Mouse (Mus musculus): ENCODE data around the gene Tbl1x. TPM values are rescaled to one million over a fixed set of nuclear protein-coding genes. Genes with fewer than 3 reads are reported as not detected.
A peak's percentile ranks its signal among the peaks of the same experiment; 100 is the strongest.

Tbl1x gene
- 10 to 100 TPM; 50.2 to 51.0 TPM for total RNA-seq (2021)
- long read RNA-seq, experiment 1, full-length matches to known transcripts: 12 of 25 reads
- long read RNA-seq, experiment 1, partial matches to known transcripts: 2 of 25 reads
- long read RNA-seq, experiment 1, other reads (novel, unspliced or antisense): 11 of 25 reads
- long read RNA-seq, experiment 2, full-length matches to known transcripts: 7 of 14 reads
- long read RNA-seq, experiment 2, partial matches to known transcripts: 4 of 14 reads
- long read RNA-seq, experiment 2, other reads (novel, unspliced or antisense): 3 of 14 reads

DNA sequence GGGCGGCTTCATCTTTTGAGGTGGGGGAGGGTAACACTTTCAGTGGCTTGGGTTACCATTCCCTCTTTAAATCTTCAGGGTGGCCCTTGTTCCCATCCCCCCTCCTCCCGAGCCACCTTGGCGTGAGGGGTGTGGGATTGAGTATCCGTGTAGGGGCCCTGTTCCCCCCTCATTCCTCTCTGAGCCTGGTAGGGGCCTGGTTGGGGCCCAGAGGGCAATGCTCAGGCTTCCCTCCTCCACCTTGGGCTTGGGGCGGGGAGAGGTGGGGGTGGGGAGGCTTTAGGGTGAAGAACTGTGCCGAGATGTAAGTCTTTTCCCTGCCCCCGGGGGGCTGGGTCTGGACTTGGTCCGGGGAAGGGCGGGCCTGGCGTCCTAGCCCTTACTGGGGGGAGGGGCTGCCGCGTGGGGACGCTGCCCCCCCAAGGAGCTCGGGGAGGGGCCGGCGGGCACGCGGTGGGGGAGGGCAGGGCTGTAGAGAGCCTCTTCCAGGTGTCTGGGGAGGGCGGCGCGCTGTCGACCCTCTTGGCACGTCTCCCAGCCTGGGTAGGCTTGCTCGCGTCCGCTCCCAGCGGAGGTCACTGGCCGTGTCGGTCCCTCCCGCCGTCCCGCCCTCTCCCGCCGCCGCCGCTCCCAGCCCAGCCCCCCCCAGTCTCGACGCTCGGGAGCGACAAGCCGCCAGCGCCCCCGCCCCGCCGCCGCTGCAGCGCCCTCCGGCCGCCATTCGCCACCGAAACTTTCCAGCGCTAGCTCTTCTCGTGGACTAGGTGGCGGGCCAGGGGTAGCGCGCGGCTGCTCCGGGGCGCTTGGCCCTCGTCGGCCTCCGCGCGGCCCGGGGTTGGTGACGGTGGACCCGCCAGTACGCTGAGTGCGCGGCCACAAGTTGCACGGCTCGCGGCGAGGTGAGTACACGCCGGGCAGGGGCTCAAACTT is at the start of gene Tbl1x:
Gene Tbl1x (plus strand): TSS at position 643 of the 930 bp plus-strand sequence.
- DNase-seq (ENCODE audit: low spot score in 2 of 2): peak; percentile 38 to 58
- intact Hi-C loops (cut with DNase I): loop anchor here (2.0 to 5.0 kb wide), 2 partner anchors 78 to 127 kb away; no protein-coding TSS in a partner anchor

DNA sequence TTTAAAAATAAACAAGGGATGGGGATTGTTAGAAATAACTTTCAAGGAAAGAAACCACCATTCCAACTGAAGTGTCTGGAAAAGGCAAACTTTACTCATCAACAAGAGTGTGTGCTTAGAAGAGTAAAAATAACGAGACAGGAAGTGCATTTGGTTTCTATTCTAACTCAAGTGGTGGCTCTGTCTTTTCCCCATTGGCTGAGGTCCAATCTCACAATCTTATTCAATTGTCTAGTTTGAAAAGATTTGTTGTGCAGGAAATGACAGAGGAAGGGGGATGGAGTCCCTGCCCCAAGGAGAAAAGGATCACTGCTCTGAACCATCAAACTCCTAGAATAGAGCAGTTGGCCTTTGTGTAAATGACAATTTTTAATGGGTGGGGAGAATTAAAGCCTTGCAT is 41.6 kb upstream of the Tbl1x start:
- no peak for DNase-seq (ENCODE audit: low spot score in 2 of 2)
- intact Hi-C loops (cut with DNase I): no loop called here

DNA sequence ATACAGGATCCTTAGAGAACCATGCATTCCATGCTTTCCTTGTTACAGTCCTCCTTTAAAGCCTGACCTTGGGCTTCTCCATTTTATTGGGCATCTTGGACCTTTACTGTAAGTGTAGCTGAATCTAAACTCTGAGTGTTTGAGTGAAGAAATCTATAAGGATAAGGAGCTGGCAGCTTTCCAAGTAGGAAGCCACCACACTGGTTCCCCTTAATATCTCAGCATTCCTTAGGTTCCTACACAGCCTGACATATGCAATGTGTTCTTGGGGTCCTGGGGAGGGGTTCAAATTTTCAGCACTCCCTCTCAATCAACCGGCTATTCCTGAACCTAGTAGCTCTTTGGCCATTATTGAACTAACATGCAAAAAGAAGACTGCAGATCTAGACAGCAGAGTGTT is 38.0 kb upstream of the Tbl1x start:
- DNase-seq (ENCODE audit: low spot score in 2 of 2): no peak
- intact Hi-C loops (cut with DNase I): no loop called here

DNA sequence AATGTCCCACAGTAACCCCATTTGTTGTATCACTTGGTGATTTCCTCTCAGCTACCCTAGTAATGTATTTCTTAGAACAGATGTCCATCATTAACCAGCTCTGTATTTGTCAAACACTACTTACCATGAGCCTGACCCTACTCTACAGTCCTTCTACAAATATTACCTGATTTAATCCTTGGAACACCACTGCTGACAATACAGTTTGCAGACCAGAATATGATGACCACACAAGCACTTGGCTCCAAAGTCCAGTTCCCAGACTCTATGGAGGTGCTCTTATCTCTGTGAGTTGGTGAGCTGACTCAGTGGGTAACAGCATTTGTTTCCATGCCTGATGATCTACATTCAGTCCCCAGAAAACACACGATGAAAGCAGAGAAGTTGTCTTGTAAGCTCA is 37.3 kb upstream of the Tbl1x start:
- no peak for DNase-seq (ENCODE audit: low spot score in 2 of 2)
- intact Hi-C loops (cut with DNase I): no loop called here

DNA sequence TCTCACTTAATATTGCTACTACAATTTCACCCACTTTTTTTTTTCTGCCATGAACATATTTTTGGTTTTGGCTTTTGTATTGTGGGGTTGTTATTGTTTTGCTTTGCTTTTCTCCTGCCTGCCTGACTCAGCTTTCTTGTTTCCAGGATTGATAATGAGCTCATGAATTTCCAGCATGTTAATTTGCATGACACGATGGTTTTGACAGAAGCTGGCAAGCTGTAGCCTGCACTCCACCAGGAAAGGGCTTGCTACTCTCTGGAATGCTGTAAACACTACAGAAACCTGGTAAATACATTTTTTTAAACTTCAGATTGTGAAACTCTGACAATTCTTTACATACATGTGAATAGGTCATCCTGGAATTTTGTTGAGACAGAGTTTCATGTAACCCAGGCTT is 36.3 kb upstream of the Tbl1x start:
- intact Hi-C loops (cut with DNase I): no loop called here
- DNase-seq (ENCODE audit: low spot score in 2 of 2): no peak

DNA sequence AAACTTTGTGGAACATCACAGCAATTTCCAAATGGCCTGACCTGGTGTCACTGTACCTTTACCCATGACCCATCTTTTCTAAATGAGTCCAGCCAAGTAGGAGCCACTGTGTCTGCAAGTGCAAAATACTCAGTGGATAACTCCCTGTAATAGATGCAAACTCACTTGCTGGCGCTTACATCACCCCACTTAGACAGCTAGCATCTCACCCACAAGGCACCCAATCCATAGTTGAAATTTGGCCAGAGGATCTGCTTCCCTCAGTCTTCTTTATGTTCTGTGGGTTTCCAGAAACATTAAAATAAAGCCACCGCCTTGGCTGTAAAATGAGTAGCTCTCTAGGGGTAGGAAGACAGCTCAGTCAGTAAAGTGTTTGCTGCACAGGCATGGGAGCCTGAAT is 33.3 kb upstream of the Tbl1x start:
- intact Hi-C loops (cut with DNase I): no loop called here
- no peak for DNase-seq (ENCODE audit: low spot score in 2 of 2)

DNA sequence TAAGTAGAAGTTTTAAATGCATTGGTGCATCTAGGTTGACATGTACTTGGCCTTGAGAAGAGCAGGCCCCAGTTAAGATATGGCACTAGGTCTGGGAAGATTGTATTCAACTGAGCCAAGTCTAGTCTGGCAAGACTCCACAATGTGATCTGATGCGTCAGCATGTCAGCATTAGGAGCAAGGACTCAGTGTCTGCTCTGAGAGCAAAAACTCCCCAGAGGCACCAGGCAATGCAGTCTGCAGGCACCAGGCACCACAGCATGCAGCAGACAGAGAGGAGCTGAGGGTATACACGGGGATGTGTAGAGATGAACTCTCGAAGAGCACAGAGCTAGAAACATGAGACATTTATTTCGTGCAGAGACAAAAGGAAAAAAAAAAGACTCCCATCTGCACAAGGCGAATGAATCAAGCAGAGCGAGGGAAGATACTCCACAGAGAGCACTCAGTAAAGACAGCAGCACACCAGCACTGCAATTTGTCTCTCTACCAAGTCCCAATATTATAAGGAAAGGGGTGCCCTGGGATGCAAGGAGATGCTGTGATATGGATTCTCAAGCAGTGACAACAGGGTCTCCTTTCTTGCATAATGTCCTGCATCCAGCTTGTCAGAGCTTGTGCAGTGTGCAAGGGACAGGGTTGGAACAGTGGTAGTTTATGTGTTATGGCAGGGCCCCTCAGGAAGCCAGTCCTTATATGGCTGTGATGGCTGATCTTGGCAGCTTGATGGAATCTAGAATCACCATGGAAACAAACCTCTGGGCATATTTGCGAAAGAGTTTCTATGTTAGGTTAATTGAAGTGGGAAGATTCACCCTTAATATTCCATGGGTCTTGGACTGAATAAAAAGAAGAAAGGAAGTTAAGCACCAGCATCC is 22.7 kb upstream of the Tbl1x start:
- DNase-seq (ENCODE audit: low spot score in 2 of 2): peak; percentile 3 to 5
- intact Hi-C loops (cut with DNase I): no loop called here

DNA sequence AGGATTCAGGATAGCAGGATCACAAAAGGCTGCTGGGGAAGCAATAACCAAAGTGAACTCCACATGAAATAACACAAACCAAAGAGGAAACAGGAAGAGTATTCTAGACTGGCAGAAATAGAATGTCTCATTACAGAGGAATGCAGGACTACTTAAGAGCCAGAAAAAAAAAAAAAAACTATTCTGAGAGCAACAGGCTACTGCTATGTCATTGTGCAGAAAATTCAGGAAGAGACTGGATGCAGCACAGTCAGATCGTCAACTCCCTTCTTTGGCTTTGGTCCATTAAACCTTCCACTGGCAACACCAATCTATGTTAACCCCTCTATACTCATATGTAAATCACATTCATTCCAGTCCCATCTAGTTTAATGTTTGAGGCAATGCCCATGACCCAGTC is 20.7 kb upstream of the Tbl1x start:
- DNase-seq (ENCODE audit: low spot score in 2 of 2): no peak
- intact Hi-C loops (cut with DNase I): no loop called here

DNA sequence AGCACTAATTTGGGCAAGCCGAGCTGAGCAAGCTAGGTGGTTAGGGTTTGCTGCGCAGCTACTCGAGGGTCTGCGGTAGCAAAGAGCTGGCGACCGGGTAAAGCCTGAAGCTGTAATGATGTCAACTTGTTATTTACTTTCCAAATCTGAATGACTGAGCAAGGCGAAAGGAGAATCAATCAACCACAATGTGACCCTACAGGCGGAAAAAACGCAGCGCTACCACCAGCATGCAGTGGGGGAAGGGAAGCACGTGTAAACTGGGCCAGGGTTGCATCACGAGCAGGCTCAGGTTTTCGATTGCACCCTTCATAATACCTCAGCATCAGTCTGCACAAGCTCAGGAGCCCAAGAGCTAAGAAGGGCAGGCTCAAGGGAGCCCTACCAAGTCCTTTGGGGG is 1.7 kb upstream of the Tbl1x start:
- DNase-seq (ENCODE audit: low spot score in 2 of 2): peak; percentile 75 to 92
- intact Hi-C loops (cut with DNase I): no loop called here

DNA sequence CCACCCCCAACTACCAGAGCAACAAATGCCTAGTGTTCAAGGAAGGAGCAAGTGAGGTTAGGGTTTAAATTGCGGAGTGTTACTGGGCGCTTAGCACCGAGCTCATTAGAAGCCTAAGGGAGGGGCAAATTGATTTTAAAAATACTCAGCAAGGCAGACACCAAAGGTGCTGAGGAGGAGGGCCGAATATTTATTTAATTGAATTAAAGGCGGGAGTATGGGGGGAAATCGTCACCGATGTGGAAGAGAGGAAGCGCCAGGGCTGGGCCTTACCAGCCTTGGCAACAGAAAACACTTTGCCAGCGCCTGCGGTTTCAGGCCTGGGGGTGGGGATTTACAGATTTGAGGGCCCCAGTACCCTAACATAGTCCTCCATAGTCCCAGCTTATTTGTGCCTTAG is 1.0 kb upstream of the Tbl1x start:
- peak; percentile 11 to 12 for DNase-seq (ENCODE audit: low spot score in 2 of 2)
- intact Hi-C loops (cut with DNase I): loop anchor here (2.0 to 5.0 kb wide), 2 partner anchors 77 to 128 kb away; no protein-coding TSS in a partner anchor

DNA sequence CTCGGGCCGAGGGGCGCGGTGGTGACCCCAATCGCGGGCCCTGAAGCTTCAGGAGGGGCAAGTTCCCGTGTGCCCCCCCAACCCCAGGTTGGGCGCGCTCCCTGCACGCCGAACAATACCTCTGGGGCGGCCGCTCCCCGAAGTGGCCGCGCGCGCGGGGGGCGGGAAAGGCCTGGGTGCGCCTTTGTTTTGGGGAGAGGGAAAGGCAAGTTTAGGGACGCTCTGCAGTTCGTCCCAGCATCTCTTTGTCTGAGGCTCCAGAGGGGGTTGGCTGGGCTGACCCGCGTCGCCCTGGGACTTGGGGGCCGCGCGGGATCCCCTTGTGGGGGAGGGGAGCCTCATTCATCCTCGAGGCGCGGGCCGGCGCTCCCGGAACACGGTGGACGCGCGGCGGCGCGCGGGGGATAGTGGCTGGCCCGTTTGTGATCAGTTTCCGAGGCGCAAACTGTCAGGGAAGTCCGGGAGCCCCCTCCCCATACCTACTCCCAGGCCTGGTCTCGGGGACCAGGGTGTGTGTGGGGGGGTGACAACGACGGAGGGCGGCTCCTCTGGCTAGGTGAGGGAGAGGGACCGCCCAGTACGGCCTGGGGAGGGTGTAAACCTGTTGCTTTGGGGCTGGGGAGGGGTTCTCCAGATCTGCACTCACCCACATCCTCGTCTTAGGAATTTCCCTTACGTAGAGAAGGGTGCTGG is 634 bp downstream of the Tbl1x start:
- peak; percentile 7 to 9 for DNase-seq (ENCODE audit: low spot score in 2 of 2)
- intact Hi-C loops (cut with DNase I): loop anchor here (2.0 to 5.0 kb wide), 2 partner anchors 79 to 126 kb away; no protein-coding TSS in a partner anchor

DNA sequence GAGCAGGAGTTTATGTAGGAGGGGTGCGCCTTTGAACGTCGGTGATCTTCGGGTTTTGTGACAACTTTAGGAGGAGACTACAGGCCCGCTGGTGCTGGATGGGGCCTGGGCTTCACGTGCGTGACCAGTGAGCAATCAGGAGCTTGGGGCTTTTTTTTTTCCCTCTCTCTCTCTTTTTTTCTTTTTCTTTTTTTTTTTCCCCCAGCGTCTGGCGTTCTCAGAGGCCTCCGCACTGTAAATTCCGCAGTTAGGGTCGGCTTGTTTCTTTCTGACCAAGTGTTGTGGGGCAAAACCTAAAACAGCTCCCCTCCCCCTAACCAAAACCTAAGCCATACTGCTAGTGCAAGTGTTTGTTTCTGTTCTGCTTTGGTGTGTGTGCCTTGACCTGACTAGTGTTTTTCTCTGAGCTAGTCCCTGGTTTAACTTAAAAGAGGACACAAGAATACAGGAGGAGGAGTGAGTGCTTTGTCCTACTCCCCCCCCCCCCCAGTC is 1.2 kb downstream of the Tbl1x start:
- no peak for DNase-seq (ENCODE audit: low spot score in 2 of 2)
- intact Hi-C loops (cut with DNase I): loop anchor here (2.0 to 5.0 kb wide), 2 partner anchors 79 to 125 kb away; no protein-coding TSS in a partner anchor

DNA sequence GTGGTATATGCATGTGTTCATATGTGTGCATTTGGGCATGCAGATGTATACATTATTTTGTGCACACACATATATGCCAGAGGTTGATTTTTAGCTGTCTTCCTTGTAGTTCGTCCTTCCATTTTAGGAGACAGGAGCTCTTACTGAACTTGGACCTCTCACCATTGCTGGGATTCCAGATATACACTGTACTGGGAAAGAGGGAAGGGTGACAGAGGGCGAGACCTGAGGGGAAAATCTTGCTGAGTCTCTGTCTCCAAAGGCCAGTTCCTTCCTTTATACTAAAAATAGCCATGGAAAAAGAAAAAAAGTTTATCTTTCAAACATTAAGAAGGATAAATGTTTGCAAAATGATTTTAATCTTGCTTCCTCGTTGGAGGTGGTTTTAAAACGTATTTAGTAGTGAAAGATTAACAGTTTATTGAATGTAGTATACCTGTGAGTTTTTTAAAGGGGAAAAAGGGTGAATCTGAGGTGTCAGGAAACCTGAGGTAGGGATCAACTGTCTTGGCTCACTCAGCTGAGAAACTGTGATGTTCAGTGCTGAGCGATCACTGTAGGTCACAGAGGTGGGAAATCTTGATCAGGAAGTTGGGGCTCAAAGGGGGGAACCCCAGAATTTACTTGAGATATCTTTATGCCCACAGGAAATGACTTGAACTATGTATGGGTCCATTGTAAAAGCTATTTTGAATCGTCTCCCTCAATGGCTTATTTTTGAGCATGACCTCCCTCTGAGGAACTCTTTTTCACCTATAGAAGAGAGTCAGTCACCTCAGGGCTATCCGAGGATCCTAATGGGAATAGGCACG is 6.7 kb downstream of the Tbl1x start:
- intact Hi-C loops (cut with DNase I): no loop called here
- DNase-seq (ENCODE audit: low spot score in 2 of 2): no peak

DNA sequence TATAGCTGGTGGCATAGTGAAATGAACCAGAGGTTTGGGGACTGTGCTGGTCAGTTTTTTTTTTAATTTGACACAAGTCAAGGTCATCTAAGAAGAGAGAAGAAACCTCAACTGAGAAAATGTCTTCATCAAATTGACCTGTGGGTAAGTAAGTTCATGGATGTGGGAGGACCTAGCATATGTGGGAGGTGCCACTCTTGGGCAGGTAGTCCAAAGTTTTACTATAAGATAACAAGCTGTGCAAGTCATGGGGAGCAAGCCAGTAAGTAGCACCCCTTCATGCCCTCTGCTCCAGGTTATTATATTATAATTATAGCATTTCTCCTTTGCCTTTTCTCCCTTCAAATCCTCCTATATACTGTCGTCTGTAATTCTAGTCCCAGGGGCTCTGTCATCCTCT is 8.1 kb downstream of the Tbl1x start:
- no peak for DNase-seq (ENCODE audit: low spot score in 2 of 2)
- intact Hi-C loops (cut with DNase I): no loop called here

DNA sequence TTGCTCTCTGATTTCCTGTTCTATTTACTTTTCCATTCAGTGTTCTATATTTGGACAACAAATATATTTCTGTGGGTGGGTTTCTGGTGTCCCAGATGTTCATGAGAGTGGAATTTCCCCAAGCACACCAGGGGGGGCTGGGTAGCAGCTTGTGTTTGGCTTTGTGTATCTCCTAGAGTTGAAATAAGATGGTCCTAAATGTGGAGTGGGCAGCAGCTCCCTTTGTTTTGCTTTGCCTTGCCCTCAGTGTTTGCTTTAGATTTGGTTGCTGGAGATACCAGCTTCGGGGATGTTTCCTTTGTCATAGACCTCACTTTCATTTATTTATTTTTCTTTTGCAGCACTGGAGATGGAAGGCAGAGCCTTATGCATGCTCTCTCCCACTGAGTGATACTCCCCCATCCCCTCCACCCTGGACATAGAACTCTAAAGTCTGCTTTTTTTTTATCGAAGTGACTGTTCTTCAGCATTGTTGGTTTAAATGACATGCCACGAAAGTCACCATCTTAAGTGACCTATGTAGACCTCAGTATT is 12.1 kb downstream of the Tbl1x start:
- intact Hi-C loops (cut with DNase I): no loop called here
- no peak for DNase-seq (ENCODE audit: low spot score in 2 of 2)

DNA sequence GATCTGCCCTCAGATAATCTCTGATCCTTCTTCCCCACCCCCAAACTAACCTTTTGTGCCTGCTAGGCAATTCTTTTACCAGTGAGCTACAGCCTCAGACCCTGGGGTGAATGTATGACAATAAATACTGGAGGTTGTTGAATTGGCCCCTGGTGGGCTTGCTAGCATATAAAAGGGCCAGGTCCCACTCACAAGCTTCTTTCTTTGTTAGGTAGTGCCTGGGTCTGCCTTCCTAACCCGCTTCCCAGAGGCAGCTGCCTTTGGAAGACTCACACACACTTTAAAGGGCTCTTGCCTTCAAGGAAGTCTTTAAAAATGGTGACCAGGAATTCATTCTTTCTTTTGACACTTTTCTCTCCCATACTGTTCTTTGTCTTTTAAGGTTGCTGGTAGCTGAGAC is 14.4 kb downstream of the Tbl1x start:
- intact Hi-C loops (cut with DNase I): no loop called here
- no peak for DNase-seq (ENCODE audit: low spot score in 2 of 2)

DNA sequence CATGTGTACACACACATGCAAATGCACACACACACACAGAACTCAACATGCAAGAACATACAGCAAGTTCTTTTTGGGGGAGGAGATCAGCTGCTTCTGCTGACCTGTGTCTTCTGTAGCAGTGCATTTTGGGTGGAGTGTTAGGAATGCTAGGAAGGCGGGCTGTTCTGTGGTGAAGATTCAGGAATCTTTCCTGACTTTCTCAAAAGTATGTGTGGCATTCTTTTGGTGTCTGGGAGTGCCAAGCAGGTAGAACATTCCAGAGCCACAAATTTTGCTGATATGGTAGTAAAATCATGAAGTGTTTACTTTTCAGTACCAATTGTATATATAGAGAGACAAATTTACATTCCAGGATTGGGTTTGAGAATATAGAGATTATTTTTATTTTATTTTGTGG is 17.6 kb downstream of the Tbl1x start:
- DNase-seq (ENCODE audit: low spot score in 2 of 2): no peak
- intact Hi-C loops (cut with DNase I): no loop called here

DNA sequence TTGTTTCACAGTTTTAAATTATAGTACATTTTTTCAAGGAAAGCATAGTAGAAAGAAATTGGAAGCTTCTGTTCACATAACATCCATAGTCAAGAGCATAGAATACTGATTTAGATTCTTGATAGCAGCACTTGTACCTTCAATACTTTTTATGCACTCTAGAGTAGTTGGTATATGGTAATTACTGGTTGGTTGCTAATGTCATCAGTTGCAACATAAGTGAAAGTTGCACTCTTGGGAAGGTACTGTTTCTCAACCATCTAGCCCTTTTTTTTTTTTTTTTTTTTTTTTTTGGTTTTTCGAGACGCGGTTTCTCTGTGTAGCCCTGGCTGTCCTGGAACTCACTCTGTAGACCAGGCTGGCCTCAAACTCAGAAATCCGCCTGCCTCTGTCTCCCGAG is 20.2 kb downstream of the Tbl1x start:
- intact Hi-C loops (cut with DNase I): no loop called here
- DNase-seq (ENCODE audit: low spot score in 2 of 2): no peak
